Comparison of ENCODE assay signal across 8 mouse cellular contexts in the genomic region with DNA sequence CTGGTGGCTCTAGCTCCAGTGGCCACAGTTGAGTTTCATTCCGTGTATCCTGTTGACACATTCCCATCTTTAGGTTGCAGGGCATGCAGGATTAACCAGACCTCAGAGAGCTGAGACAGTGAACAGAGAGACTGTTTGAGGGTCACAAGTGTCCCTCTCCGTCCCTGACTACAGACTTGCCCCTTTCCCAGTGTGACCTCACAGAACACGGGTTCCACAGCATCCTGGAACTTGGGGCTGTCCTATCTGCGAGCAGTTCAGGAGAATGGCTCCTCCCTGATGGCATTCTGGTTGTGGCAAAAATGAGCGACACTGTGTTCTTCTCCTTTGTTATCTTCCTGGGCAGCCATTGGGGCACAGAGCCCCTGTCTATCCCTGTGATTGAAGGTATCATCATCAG. TPM values are rescaled to one million over a fixed set of nuclear protein-coding genes. Genes with fewer than 3 reads are reported as not detected.
DNase-seq lines count a peak whose midpoint lies in the region; ATAC-seq and TF ChIP-seq lines count a peak whose summit lies in the region.

A gene (minus strand): TSS at position 112 of the 400 bp plus-strand sequence.

- no peak within 1 kb of the TSS for H3K27ac ChIP-seq in liver, adult 2 months (replicated peaks; ENCODE audit: insufficient read depth, low read depth, low read length)
- no peak within 1 kb of the TSS for H3K27ac ChIP-seq in embryonic facial prominence, embryonic 12.5 days
- H3K27ac ChIP-seq in heart, embryonic 15.5 days: no peak within 1 kb of the TSS
- no peak within 1 kb of the TSS for H3K27ac ChIP-seq in neural tube, embryonic 13.5 days (replicated peaks)

- peaks cover 4% of the 10 kb centered on the region for H3K79me2 ChIP-seq in liver, adult 2 months (ENCODE audit: control insufficient read depth, insufficient read depth, low read length)

- H3K4me1 ChIP-seq in liver, adult 2 months (ENCODE audit: control insufficient read depth, insufficient read depth, low read length): no peaks in the 10 kb centered on the region
- no peaks in the 10 kb centered on the region for H3K4me1 ChIP-seq in embryonic facial prominence, embryonic 12.5 days
- no peaks in the 10 kb centered on the region; the same call in 1 of the 2 replicates for H3K4me1 ChIP-seq in heart, embryonic 15.5 days (replicated peaks)
- no peaks in the 10 kb centered on the region for H3K4me1 ChIP-seq in neural tube, embryonic 13.5 days (replicated peaks)

- H3K4me3 ChIP-seq in liver, adult 2 months (ENCODE audit: insufficient read depth, low read depth, low read length): no peak within 1 kb of the TSS
- H3K4me3 ChIP-seq in embryonic facial prominence, embryonic 12.5 days: no peak within 1 kb of the TSS
- H3K4me3 ChIP-seq in heart, embryonic 15.5 days: no peak within 1 kb of the TSS
- H3K4me3 ChIP-seq in neural tube, embryonic 13.5 days: no peak within 1 kb of the TSS

- H3K4me2 ChIP-seq in embryonic facial prominence, embryonic 12.5 days (replicated peaks): no peak within 1 kb of the TSS
- no peak within 1 kb of the TSS for H3K4me2 ChIP-seq in heart, embryonic 15.5 days
- H3K4me2 ChIP-seq in neural tube, embryonic 13.5 days: no peak within 1 kb of the TSS

- no peak for TF ChIP-seq CTCF in liver, adult 2 months (IDR thresholded peaks at IDR 0.05; ENCODE audit: low read depth, low read length)

- H3K9ac ChIP-seq in liver, adult 2 months (ENCODE audit: low read depth, low read length): no peak within 1 kb of the TSS
- no peak within 1 kb of the TSS for H3K9ac ChIP-seq in embryonic facial prominence, embryonic 12.5 days
- H3K9ac ChIP-seq in heart, embryonic 15.5 days: no peak within 1 kb of the TSS
- no peak within 1 kb of the TSS for H3K9ac ChIP-seq in neural tube, embryonic 13.5 days

- ATAC-seq in embryonic facial prominence, embryonic 12.5 days (ENCODE audit: insufficient number of reproducible peaks, insufficient read depth, low FRiP score, low TSS enrichment): no peak
- no peak for ATAC-seq in heart, embryonic 15.5 days (replicated peaks; ENCODE audit: insufficient number of reproducible peaks, insufficient read depth, low FRiP score, low read depth)
- no peak for ATAC-seq in neural tube, embryonic 13.5 days (ENCODE audit: low read depth)

- no peaks in the 10 kb centered on the region for H3K27me3 ChIP-seq in liver, adult 2 months (ENCODE audit: control insufficient read depth, insufficient read depth, low read length)
- no peaks in the 10 kb centered on the region for H3K27me3 ChIP-seq in embryonic facial prominence, embryonic 12.5 days
- H3K27me3 ChIP-seq in heart, embryonic 15.5 days: no peaks in the 10 kb centered on the region
- H3K27me3 ChIP-seq in neural tube, embryonic 13.5 days: no peaks in the 10 kb centered on the region

- DNase-seq in liver, adult 2 months (ENCODE audit: extremely low read depth, low read depth, low spot score): no peak
- DNase-seq in liver: no peak
- no peak for DNase-seq in left cerebral cortex, postnatal 36 days (ENCODE audit: low spot score in 2 of 2)
- DNase-seq in natural killer cell, adult 2 months (ENCODE audit: low spot score in 2 of 2): no peak
- DNase-seq in yolk sac, embryonic 10.5 days (ENCODE audit: low spot score): no peak

- TF ChIP-seq POLR2A in liver, adult 2 months (IDR thresholded peaks at IDR 0.05; ENCODE audit: extremely low read depth, insufficient read depth, low read length): no peak

- 85% methylated on average over 5 of the region's 5 CpGs for WGBS in liver, adult 2 months
- 75% methylated on average over 5 of the region's 5 CpGs for WGBS in embryonic facial prominence, embryonic 12.5 days
- WGBS in heart, embryonic 15.5 days: 76% methylated on average over 5 of the region's 5 CpGs
- 81% methylated on average over 5 of the region's 5 CpGs for WGBS in neural tube, embryonic 13.5 days

- intact Hi-C loops in left cerebral cortex, postnatal 36 days (cut with DNase I): no loop called here

- H3K36me3 ChIP-seq in liver, adult 2 months (ENCODE audit: control insufficient read depth, insufficient read depth, low read length): no peaks in the 10 kb centered on the region
- H3K36me3 ChIP-seq in embryonic facial prominence, embryonic 12.5 days: no peaks in the 10 kb centered on the region
- no peaks in the 10 kb centered on the region for H3K36me3 ChIP-seq in heart, embryonic 15.5 days
- H3K36me3 ChIP-seq in neural tube, embryonic 13.5 days: no peaks in the 10 kb centered on the region

- no peaks in the 10 kb centered on the region for H3K9me3 ChIP-seq in embryonic facial prominence, embryonic 12.5 days
- H3K9me3 ChIP-seq in heart, embryonic 15.5 days (replicated peaks): no peaks in the 10 kb centered on the region
- no peaks in the 10 kb centered on the region for H3K9me3 ChIP-seq in neural tube, embryonic 13.5 days

RNA-seq across cellular contexts. Expression of the gene that starts here (rescaled TPM):
- total RNA-seq in liver, adult 2 months (2014; rRNA removed): 34.9 and 38.5 TPM in 2 replicates
- 62.6 and 71.3 TPM in 2 replicates for polyA plus RNA-seq in liver, adult 2 months (2012; rRNA removed)
- 110 and 117 TPM in 2 replicates for polyA plus RNA-seq in embryonic facial prominence, embryonic 12.5 days (2016; fragmentation: Nextera tagmentation; extraction: Ambion mirVana)
- 73.4 and 88.4 TPM in 2 replicates for polyA plus RNA-seq in heart, embryonic 15.5 days (2015; fragmentation: Nextera tagmentation; extraction: Ambion mirVana)
- 100 to 1,000 TPM; 336 to 347 TPM for total RNA-seq in left cerebral cortex, postnatal 36 days (2021)
- polyA plus RNA-seq in neural tube, embryonic 13.5 days (2015; fragmentation: Nextera tagmentation; extraction: Ambion mirVana): 120 and 126 TPM in 2 replicates
